Mouse (Mus musculus) testis, adult 2 months (tissue): ENCODE measurements around the gene Hoxd12. TPM values are rescaled to one million over a fixed set of nuclear protein-coding genes. Genes with fewer than 3 reads are reported as not detected.

Source experiments
- H3K27ac ChIP-seq: fragments of 200-500 bp; 2 replicates; pipeline ENCODE4 v1.5.1; 2012; ENCODE audit warnings: low read depth, low read length; ENCODE audit not compliant: control insufficient read depth, insufficient read depth
- H3K27me3 ChIP-seq: fragments of 200-500 bp; 2 replicates; pipeline ENCODE4 v1.6.1; 2012; ENCODE audit warnings: mild to moderate bottlenecking, low read length, moderate library complexity; ENCODE audit not compliant: control insufficient read depth, insufficient read depth
- H3K36me3 ChIP-seq: fragments of 200-500 bp; 2 replicates; pipeline ENCODE4 v1.6.1; 2012; ENCODE audit warnings: mild to moderate bottlenecking, low read length; ENCODE audit not compliant: control insufficient read depth, insufficient read depth
- H3K4me1 ChIP-seq: fragments of 200-500 bp; 2 replicates; pipeline ENCODE4 v1.6.1; 2012; ENCODE audit warnings: low read length; ENCODE audit not compliant: control insufficient read depth, insufficient read depth
- H3K4me3 ChIP-seq: fragments of 200-500 bp; 2 replicates; pipeline ENCODE4 v1.5.1; 2012; ENCODE audit warnings: low read depth, mild to moderate bottlenecking, low read length, moderate library complexity, mixed read lengths; ENCODE audit not compliant: control insufficient read depth
- CTCF ChIP-seq: fragments of 200-500 bp; IDR thresholded peaks from 2 replicates; pipeline ENCODE4 v1.5.1; 2012; ENCODE audit warnings: low read depth, mild to moderate bottlenecking, inconsistent platforms, low read length, moderate library complexity; ENCODE audit not compliant: control insufficient read depth, insufficient read depth, insufficient replicate concordance
- POLR2A ChIP-seq: fragments of 200-500 bp; IDR thresholded peaks from 2 replicates; pipeline ENCODE4 v1.6.1; 2012; ENCODE audit warnings: low read depth, mild to moderate bottlenecking, inconsistent platforms, low read length, moderate library complexity; ENCODE audit not compliant: control insufficient read depth
- polyA plus RNA-seq: library from polyadenylated mRNA; depleted of rRNA; stranded (reverse); fragments of >200 nt; gene quantifications from 2 replicates; pipeline ENCODE4 v1.2.3, GENCODE M21; 2012; rRNA removed

Gene Hoxd12
- 0.05 TPM in 1 of 2 replicates, not detected in the other for polyA plus RNA-seq

- Histone ChIP-seq H3K4me3 (no peak within 1 kb of the TSS), H3K27me3 (peaks cover 8% of the 10 kb centered on the region), H3K4me1 (peaks cover 14% of the 10 kb centered on the region), H3K36me3 (no peaks in the 10 kb centered on the region), H3K27ac (no peak within 1 kb of the TSS)
- TF ChIP-seq POLR2A (no peak), CTCF (no peak)
Observed at GRCm38 (mm10) chr2:74674881-74675665, at the start of gene Hoxd12. Hoxd12 (plus strand) TSS chr2:74675013.

- no peak overlapping the region for H3K4me3 ChIP-seq
Observed at GRCm38 (mm10) chr2:74635412-74635811, 39.4 kb upstream of the Hoxd12 start.

GRCm38 (mm10) chr2:74642431-74642830 is 32.4 kb upstream of the Hoxd12 start:
- Histone ChIP-seq H3K4me1 (peaks cover 2% of the 10 kb centered on the region; the same call in 1 of the 2 replicates), H3K27me3 (no peaks in the 10 kb centered on the region), H3K36me3 (no peaks in the 10 kb centered on the region), H3K27ac (no peak overlapping the region), H3K4me3 (no peak overlapping the region)
- TF ChIP-seq POLR2A, result no peak
- no peak for TF ChIP-seq CTCF

More at GRCm38 (mm10) chr2:74635412-74635811, 39.4 kb upstream of the Hoxd12 start:
- Histone ChIP-seq H3K27me3 (no peaks in the 10 kb centered on the region), H3K4me1 (peaks cover 4% of the 10 kb centered on the region), H3K27ac (no peak overlapping the region), H3K36me3 (no peaks in the 10 kb centered on the region)
- TF ChIP-seq CTCF (no peak), POLR2A (no peak)

GRCm38 (mm10) chr2:74645631-74646030 is 29.2 kb upstream of the Hoxd12 start:
- Histone ChIP-seq H3K4me1 (no peaks in the 10 kb centered on the region), H3K4me3 (no peak overlapping the region), H3K27ac (no peak overlapping the region), H3K27me3 (no peaks in the 10 kb centered on the region), H3K36me3 (no peaks in the 10 kb centered on the region)
- TF ChIP-seq POLR2A (no peak), CTCF (no peak)

GRCm38 (mm10) chr2:74647082-74647864 is 27.5 kb upstream of the Hoxd12 start:
- Histone ChIP-seq H3K27me3 (no peaks in the 10 kb centered on the region), H3K4me1 (no peaks in the 10 kb centered on the region), H3K36me3 (no peaks in the 10 kb centered on the region), H3K4me3 (no peak overlapping the region), H3K27ac (no peak overlapping the region)
- TF ChIP-seq POLR2A (no peak), CTCF (no peak)

- no peak for TF ChIP-seq POLR2A
- TF ChIP-seq CTCF, result no peak
Observed at GRCm38 (mm10) chr2:74652996-74653340, 21.8 kb upstream of the Hoxd12 start.

More at GRCm38 (mm10) chr2:74652996-74653340, 21.8 kb upstream of the Hoxd12 start:
- Histone ChIP-seq H3K27me3 (peaks cover 6% of the 10 kb centered on the region), H3K4me3 (no peak overlapping the region), H3K4me1 (peaks cover 7% of the 10 kb centered on the region), H3K36me3 (no peaks in the 10 kb centered on the region), H3K27ac (no peak overlapping the region)
